Mouse (Mus musculus) spleen, adult 2 months (tissue): Measurements from ENCODE around the gene Mst1.

ENCODE experiments used
- CTCF ChIP-seq: fragments of 200-500 bp; IDR thresholded peaks from 2 replicates; pipeline ENCODE4 v1.5.1; 2011; ENCODE audit warnings: mild to moderate bottlenecking, inconsistent platforms; ENCODE audit not compliant: insufficient read depth, insufficient read length, insufficient replicate concordance; ENCODE audit errors: extremely low read depth
- POLR2A ChIP-seq: fragments of 200-500 bp; IDR thresholded peaks from 2 replicates; pipeline ENCODE4 v1.6.1; 2011; ENCODE audit warnings: low read depth, low read length, inconsistent platforms

DNA sequence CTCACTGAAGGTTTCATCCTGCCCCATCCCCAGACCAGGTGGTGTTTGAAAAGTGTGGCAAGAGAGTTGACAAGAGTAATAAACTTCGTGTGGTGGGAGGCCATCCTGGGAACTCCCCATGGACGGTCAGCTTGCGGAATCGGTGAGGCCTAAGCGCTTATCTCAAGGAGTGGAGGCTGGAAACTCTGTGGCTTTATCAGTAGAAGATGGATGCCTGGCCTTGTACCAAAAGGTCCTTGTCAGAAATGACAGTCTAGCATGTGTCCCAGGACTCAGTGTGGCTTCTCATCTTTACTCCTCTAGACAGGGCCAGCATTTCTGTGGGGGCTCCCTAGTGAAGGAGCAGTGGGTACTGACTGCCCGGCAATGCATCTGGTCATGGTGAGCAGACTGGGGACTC, 3.3 kb downstream of the Mst1 start:
- TF ChIP-seq CTCF (no peak), POLR2A (no peak)
